In the genomic region with DNA sequence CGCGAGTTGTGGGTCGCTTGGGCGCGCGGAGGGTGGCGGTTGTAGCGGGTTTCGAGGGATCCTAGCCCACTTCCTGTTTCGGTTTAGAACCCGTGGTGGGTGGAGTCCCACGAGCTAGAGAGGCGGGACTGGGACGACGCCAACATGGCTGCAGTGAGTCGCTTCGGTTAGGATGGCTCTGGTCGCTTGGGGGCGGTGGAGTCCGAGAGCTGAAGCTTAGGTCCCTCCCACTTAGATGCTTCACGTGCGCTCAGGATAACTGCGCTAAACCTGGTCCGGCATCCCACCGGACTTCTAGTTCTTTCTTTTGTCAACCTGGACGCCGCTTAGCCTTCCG, we compare ENCODE assay signal across 8 mouse cellular contexts. TPM values are rescaled to one million over a fixed set of nuclear protein-coding genes. Genes with fewer than 3 reads are reported as not detected.
A peak's percentile ranks its signal among the peaks of the same experiment; 100 is the strongest.
DNase-seq lines count a peak whose midpoint lies in the region; ATAC-seq and TF ChIP-seq lines count a peak whose summit lies in the region.

TSS of gene 2610002M06Rik (minus strand) at position 117 of the 337 bp plus-strand sequence.

- no peak for TF ChIP-seq EP300 in lung, postnatal 0 days (IDR thresholded peaks at IDR 0.05)

- H3K4me2 ChIP-seq in lung, postnatal 0 days (replicated peaks; ENCODE audit: low read depth, low read length), result peak within 1 kb of the TSS; percentile 56

- H3K9ac ChIP-seq in lung, postnatal 0 days (replicated peaks; ENCODE audit: low read depth), result peak within 1 kb of the TSS; percentile 43

- H3K4me1 ChIP-seq in hindbrain, embryonic 10.5 days (replicated peaks), result no peaks in the 10 kb centered on the region
- H3K4me1 ChIP-seq in lung, postnatal 0 days (ENCODE audit: insufficient read depth, low read depth, low read length), result no peaks in the 10 kb centered on the region

- peak; percentile 76 for TF ChIP-seq CTCF in lung, postnatal 0 days (IDR thresholded peaks at IDR 0.05)

- peak within 1 kb of the TSS; percentile 88 for H3K27ac ChIP-seq in hindbrain, embryonic 10.5 days
- peak within 1 kb of the TSS; percentile 68; the same call in 1 of the 2 replicates for H3K27ac ChIP-seq in lung, postnatal 0 days (ENCODE audit: low read length)

- H3K36me3 ChIP-seq in hindbrain, embryonic 10.5 days, result no peaks in the 10 kb centered on the region
- no peaks in the 10 kb centered on the region for H3K36me3 ChIP-seq in lung, postnatal 0 days (ENCODE audit: insufficient read depth, low read length)

- WGBS in hindbrain, embryonic 10.5 days, result 23% methylated on average over 28 of the region's 28 CpGs
- WGBS in lung, postnatal 0 days, result 16% methylated on average over 26 of the region's 28 CpGs

- DNase-seq in MN1 (ENCODE audit: low spot score), result peak; percentile 90
- peak; percentile 75 for DNase-seq in cerebellum, adult 8-10 months
- DNase-seq in forelimb bud, embryonic 11.5 days (ENCODE audit: low read depth, low spot score), result peak; percentile 84
- DNase-seq in hindbrain, embryonic 10.5 days (ENCODE audit: low spot score), result peak; percentile 79
- DNase-seq in layer of hippocampus, adult 9-11 months, result peak; percentile 84
- peak; percentile 95 for DNase-seq in lung, postnatal 0 days (ENCODE audit: low spot score)
- DNase-seq in retina, adult 2 months (ENCODE audit: low read depth, low spot score), result peak; percentile 67
- DNase-seq in thymus, postnatal 36 days, result peak; percentile 83 to 86

- no peaks in the 10 kb centered on the region for H3K9me3 ChIP-seq in hindbrain, embryonic 10.5 days
- no peaks in the 10 kb centered on the region for H3K9me3 ChIP-seq in lung, postnatal 0 days (ENCODE audit: low read length)

- peak; percentile 99 for ATAC-seq in lung, postnatal 0 days

- no peaks in the 10 kb centered on the region for H3K27me3 ChIP-seq in hindbrain, embryonic 10.5 days (ENCODE audit: insufficient read depth, poor library complexity, severe bottlenecking)
- no peaks in the 10 kb centered on the region for H3K27me3 ChIP-seq in lung, postnatal 0 days (replicated peaks; ENCODE audit: insufficient read depth, low read length)

- H3K4me3 ChIP-seq in hindbrain, embryonic 10.5 days, result peak within 1 kb of the TSS; percentile 63
- H3K4me3 ChIP-seq in lung, postnatal 0 days (ENCODE audit: low read depth, low read length), result peak within 1 kb of the TSS; percentile 61

RNA-seq across cellular contexts. Expression of gene 2610002M06Rik, which starts in this region (rescaled TPM):
- polyA plus RNA-seq in hindbrain, embryonic 10.5 days (2016; fragmentation: Nextera tagmentation; extraction: Ambion mirVana), result 6.1 and 6.9 TPM in 2 replicates
- 11.5 and 12.1 TPM in 2 replicates for polyA plus RNA-seq in lung, postnatal 0 days (2015; fragmentation: Nextera tagmentation; extraction: Ambion mirVana)

Comparison
In these comparisons a context has a peak if more than half of its experiments do, and no peak if none do; other contexts are left out.
1. Peak in every context shown above with its lines: DNase-seq, ATAC-seq, H3K4me3 ChIP-seq and H3K27ac ChIP-seq.